Mouse (Mus musculus): ENCODE results near the gene Hoxb3.

GRCm38 (mm10) chr11:96303151-96304099 lies 19.7 kb upstream of the Hoxb3 start, which contains the start of gene Hoxb5:
- peak; percentile 79 for TF ChIP-seq CTCF (IDR thresholded peaks at IDR 0.05; ENCODE audit: control insufficient read depth, insufficient read depth, insufficient replicate concordance, low read depth, low read length)
- TF ChIP-seq POLR2A (IDR thresholded peaks at IDR 0.05; ENCODE audit: control insufficient read depth, low read depth, low read length), result no peak
